Mouse (Mus musculus): ENCODE data around the gene Podxl. TPM values are rescaled to one million over a fixed set of nuclear protein-coding genes. Genes with fewer than 3 reads are reported as not detected.

Gene Podxl
- polyA plus RNA-seq, 1 experiment from 2014 or later, result 36.2 TPM

GRCm38 (mm10) chr6:31556460-31557100 is 7.2 kb downstream of the Podxl start:
- no peaks in the 10 kb centered on the region for H3K36me3 ChIP-seq (ENCODE audit: control insufficient read depth, insufficient read depth, low read length)
- ATAC-seq, result no peak
- WGBS, result 78% methylated on average over 7 of the region's 7 CpGs
- no peak overlapping the region for H3K4me3 ChIP-seq (ENCODE audit: low read length)
- no peak overlapping the region for H3K9ac ChIP-seq (ENCODE audit: low read depth, low read length)
- no peaks in the 10 kb centered on the region for H3K27me3 ChIP-seq (replicated peaks; ENCODE audit: control insufficient read depth, insufficient read depth, low read length)
- no peaks in the 10 kb centered on the region for H3K9me3 ChIP-seq (ENCODE audit: control insufficient read depth, low read length)
- H3K27ac ChIP-seq (ENCODE audit: low read length), result no peak overlapping the region
- H3K4me1 ChIP-seq (ENCODE audit: control insufficient read depth, insufficient read depth, low read length), result peaks cover 8% of the 10 kb centered on the region; the same call in 1 of the 2 replicates
- H3K4me2 ChIP-seq (ENCODE audit: low read depth, low read length), result no peak overlapping the region

- ATAC-seq, result no peak
- Histone ChIP-seq H3K36me3 (ENCODE audit: control insufficient read depth, insufficient read depth, low read length) (no peaks in the 10 kb centered on the region), H3K27me3 (replicated peaks; ENCODE audit: control insufficient read depth, insufficient read depth, low read length) (no peaks in the 10 kb centered on the region), H3K4me1 (ENCODE audit: control insufficient read depth, insufficient read depth, low read length) (peaks cover 4% of the 10 kb centered on the region), H3K4me2 (ENCODE audit: low read depth, low read length) (no peak overlapping the region), H3K9me3 (ENCODE audit: control insufficient read depth, low read length) (no peaks in the 10 kb centered on the region), H3K4me3 (ENCODE audit: low read length) (no peak overlapping the region), H3K9ac (ENCODE audit: low read depth, low read length) (no peak overlapping the region), H3K27ac (ENCODE audit: low read length) (no peak overlapping the region)
- 74% methylated on average over 22 of the region's 22 CpGs for WGBS
Measured at GRCm38 (mm10) chr6:31550876-31551532, 12.8 kb downstream of the Podxl start.

GRCm38 (mm10) chr6:31549361-31550051 is 14.3 kb downstream of the Podxl start:
- peaks cover 4% of the 10 kb centered on the region for H3K4me1 ChIP-seq (ENCODE audit: control insufficient read depth, insufficient read depth, low read length)
- 36% methylated on average over 5 of the region's 5 CpGs for WGBS
- no peaks in the 10 kb centered on the region for H3K36me3 ChIP-seq (ENCODE audit: control insufficient read depth, insufficient read depth, low read length)
- H3K27ac ChIP-seq (ENCODE audit: low read length), result no peak overlapping the region
- ATAC-seq, result peak; percentile 67
- H3K9ac ChIP-seq (ENCODE audit: low read depth, low read length), result no peak overlapping the region
- no peaks in the 10 kb centered on the region for H3K27me3 ChIP-seq (replicated peaks; ENCODE audit: control insufficient read depth, insufficient read depth, low read length)
- no peak overlapping the region for H3K4me3 ChIP-seq (ENCODE audit: low read length)
- H3K4me2 ChIP-seq (ENCODE audit: low read depth, low read length), result no peak overlapping the region
- H3K9me3 ChIP-seq (ENCODE audit: control insufficient read depth, low read length), result no peaks in the 10 kb centered on the region

- no peaks in the 10 kb centered on the region for H3K36me3 ChIP-seq (ENCODE audit: control insufficient read depth, insufficient read depth, low read length)
- H3K27ac ChIP-seq (ENCODE audit: low read length), result peak overlapping the region; percentile 26
- no peaks in the 10 kb centered on the region for H3K9me3 ChIP-seq (ENCODE audit: control insufficient read depth, low read length)
- no peak overlapping the region for H3K4me2 ChIP-seq (ENCODE audit: low read depth, low read length)
- WGBS, result 58% methylated on average over 4 of the region's 4 CpGs
- no peaks in the 10 kb centered on the region; the same call in 1 of the 2 replicates for H3K4me1 ChIP-seq (ENCODE audit: control insufficient read depth, insufficient read depth, low read length)
- no peaks in the 10 kb centered on the region for H3K27me3 ChIP-seq (replicated peaks; ENCODE audit: control insufficient read depth, insufficient read depth, low read length)
- no peak overlapping the region for H3K4me3 ChIP-seq (ENCODE audit: low read length)
- H3K9ac ChIP-seq (ENCODE audit: low read depth, low read length), result no peak overlapping the region
- peak; percentile 56 for ATAC-seq
Measured at GRCm38 (mm10) chr6:31544318-31544717, 19.5 kb downstream of the Podxl start.

DNA sequence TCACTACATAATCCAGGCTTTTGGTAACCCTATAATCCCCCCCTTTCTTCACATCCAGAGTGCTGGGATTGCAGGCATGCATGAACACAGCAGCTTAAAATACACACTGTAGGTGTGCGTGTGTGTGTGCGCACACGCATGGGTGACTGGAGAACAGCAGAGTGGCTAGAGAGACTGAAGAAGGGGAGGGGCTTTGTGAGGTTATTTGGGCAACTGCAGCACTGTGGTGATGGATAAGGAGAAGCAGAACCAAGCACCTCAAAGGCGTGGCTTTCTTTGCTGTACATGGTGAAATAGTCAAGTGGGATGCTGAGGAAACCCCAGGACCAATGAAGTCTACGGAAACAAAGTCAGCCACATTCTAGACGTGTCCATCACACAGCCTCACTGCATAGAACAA is 23.8 kb downstream of the Podxl start:
- H3K9me3 ChIP-seq (ENCODE audit: control insufficient read depth, low read length), result no peaks in the 10 kb centered on the region
- 89% methylated on average over 6 of the region's 6 CpGs for whole genome bisulfite sequencing
- H3K9ac ChIP-seq (ENCODE audit: low read depth, low read length), result no peak overlapping the region
- no peak overlapping the region for H3K4me2 ChIP-seq (ENCODE audit: low read depth, low read length)
- no peak overlapping the region for H3K4me3 ChIP-seq (ENCODE audit: low read length)
- no peak overlapping the region for H3K27ac ChIP-seq (ENCODE audit: low read length)
- no peak for ATAC-seq
- H3K4me1 ChIP-seq (ENCODE audit: control insufficient read depth, insufficient read depth, low read length), result no peaks in the 10 kb centered on the region; the same call in 1 of the 2 replicates
- H3K27me3 ChIP-seq (replicated peaks; ENCODE audit: control insufficient read depth, insufficient read depth, low read length), result no peaks in the 10 kb centered on the region
- H3K36me3 ChIP-seq (ENCODE audit: control insufficient read depth, insufficient read depth, low read length), result no peaks in the 10 kb centered on the region

- ATAC-seq, result no peak
- H3K4me2 ChIP-seq (ENCODE audit: low read depth, low read length), result no peak overlapping the region
- H3K9me3 ChIP-seq (ENCODE audit: control insufficient read depth, low read length), result no peaks in the 10 kb centered on the region
- H3K4me1 ChIP-seq (ENCODE audit: control insufficient read depth, insufficient read depth, low read length), result no peaks in the 10 kb centered on the region
- H3K4me3 ChIP-seq (ENCODE audit: low read length), result no peak overlapping the region
- no peaks in the 10 kb centered on the region for H3K36me3 ChIP-seq (ENCODE audit: control insufficient read depth, insufficient read depth, low read length)
- WGBS, result 86% methylated on average over 1 of the region's 1 CpGs
- no peak overlapping the region for H3K9ac ChIP-seq (ENCODE audit: low read depth, low read length)
- no peaks in the 10 kb centered on the region for H3K27me3 ChIP-seq (replicated peaks; ENCODE audit: control insufficient read depth, insufficient read depth, low read length)
- H3K27ac ChIP-seq (ENCODE audit: low read length), result no peak overlapping the region
Measured at GRCm38 (mm10) chr6:31538112-31538511, 25.7 kb downstream of the Podxl start.

DNA sequence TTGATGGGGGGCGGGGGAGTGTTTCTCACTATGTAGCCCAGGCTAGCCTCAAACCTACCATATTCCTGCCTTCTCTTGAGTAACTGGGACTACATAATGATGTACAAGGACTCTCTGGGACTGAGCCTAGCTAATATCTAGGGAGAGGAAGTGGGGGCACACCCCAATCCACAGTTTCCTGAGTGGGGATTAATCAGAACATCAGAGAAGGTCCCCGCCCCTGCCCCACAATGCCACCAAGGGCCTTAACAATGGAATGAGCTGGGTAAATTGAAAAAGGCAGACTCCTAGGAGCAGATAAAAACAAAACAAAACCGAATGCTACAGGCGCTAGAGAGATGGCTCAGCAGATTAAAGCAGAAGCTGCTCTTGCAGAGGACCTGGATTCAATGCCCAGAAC is 26.6 kb downstream of the Podxl start:
- no peaks in the 10 kb centered on the region for H3K9me3 ChIP-seq (ENCODE audit: control insufficient read depth, low read length)
- H3K27ac ChIP-seq (ENCODE audit: low read length), result no peak overlapping the region
- no peak overlapping the region for H3K4me2 ChIP-seq (ENCODE audit: low read depth, low read length)
- H3K36me3 ChIP-seq (ENCODE audit: control insufficient read depth, insufficient read depth, low read length), result no peaks in the 10 kb centered on the region
- no peaks in the 10 kb centered on the region for H3K4me1 ChIP-seq (ENCODE audit: control insufficient read depth, insufficient read depth, low read length)
- H3K27me3 ChIP-seq (replicated peaks; ENCODE audit: control insufficient read depth, insufficient read depth, low read length), result no peaks in the 10 kb centered on the region
- no peak overlapping the region for H3K4me3 ChIP-seq (ENCODE audit: low read length)
- H3K9ac ChIP-seq (ENCODE audit: low read depth, low read length), result no peak overlapping the region
- no peak for ATAC-seq
- 77% methylated on average over 4 of the region's 4 CpGs for WGBS

GRCm38 (mm10) chr6:31534705-31535104 is 29.1 kb downstream of the Podxl start:
- Histone ChIP-seq H3K27ac (ENCODE audit: low read length) (no peak overlapping the region), H3K4me1 (ENCODE audit: control insufficient read depth, insufficient read depth, low read length) (no peaks in the 10 kb centered on the region), H3K9me3 (ENCODE audit: control insufficient read depth, low read length) (no peaks in the 10 kb centered on the region), H3K27me3 (replicated peaks; ENCODE audit: control insufficient read depth, insufficient read depth, low read length) (no peaks in the 10 kb centered on the region), H3K4me3 (ENCODE audit: low read length) (no peak overlapping the region), H3K4me2 (ENCODE audit: low read depth, low read length) (no peak overlapping the region), H3K9ac (ENCODE audit: low read depth, low read length) (no peak overlapping the region), H3K36me3 (ENCODE audit: control insufficient read depth, insufficient read depth, low read length) (no peaks in the 10 kb centered on the region)
- 91% methylated on average over 5 of the region's 5 CpGs for WGBS
- no peak for ATAC-seq

DNA sequence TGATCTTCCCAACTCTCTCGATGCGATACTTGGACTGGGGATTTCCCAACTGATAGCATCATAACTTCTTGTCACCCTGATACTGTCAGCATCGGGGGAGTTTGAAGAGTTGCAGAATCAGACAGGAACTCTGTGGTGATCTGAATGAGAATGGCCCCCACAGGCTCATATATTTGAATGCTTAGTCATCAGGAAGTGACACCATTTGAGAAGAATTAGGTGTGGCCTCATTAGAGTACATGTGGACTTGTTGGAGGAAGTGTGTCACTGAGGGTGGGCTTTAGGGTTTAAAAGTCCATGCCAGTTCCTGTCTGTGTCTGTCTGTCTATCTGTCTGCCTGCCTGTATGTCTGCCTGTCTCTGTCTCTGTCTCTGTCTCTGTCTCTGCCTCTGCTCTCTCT is 31.9 kb downstream of the Podxl start:
- no peak overlapping the region for H3K4me2 ChIP-seq (ENCODE audit: low read depth, low read length)
- H3K9me3 ChIP-seq (ENCODE audit: control insufficient read depth, low read length), result no peaks in the 10 kb centered on the region
- WGBS, result 75% methylated on average over 3 of the region's 3 CpGs
- ATAC-seq, result peak; percentile 13; the same call in 1 of the 2 replicates
- H3K4me3 ChIP-seq (ENCODE audit: low read length), result no peak overlapping the region
- H3K27ac ChIP-seq (ENCODE audit: low read length), result no peak overlapping the region
- H3K9ac ChIP-seq (ENCODE audit: low read depth, low read length), result no peak overlapping the region
- 0 out of 2 replicates have a peak, but pooled peaks cover 4% of the 10 kb centered on the region for H3K4me1 ChIP-seq (ENCODE audit: control insufficient read depth, insufficient read depth, low read length)
- H3K27me3 ChIP-seq (replicated peaks; ENCODE audit: control insufficient read depth, insufficient read depth, low read length), result no peaks in the 10 kb centered on the region
- H3K36me3 ChIP-seq (ENCODE audit: control insufficient read depth, insufficient read depth, low read length), result no peaks in the 10 kb centered on the region; the same call in 1 of the 2 replicates
